Mouse (Mus musculus): ENCODE results near the gene Ctdsp1. TPM values are rescaled to one million over a fixed set of nuclear protein-coding genes. Genes with fewer than 3 reads are reported as not detected.

Ctdsp1 gene
- 242 and 273 TPM in 2 replicates for polyA plus RNA-seq (2012)

DNA sequence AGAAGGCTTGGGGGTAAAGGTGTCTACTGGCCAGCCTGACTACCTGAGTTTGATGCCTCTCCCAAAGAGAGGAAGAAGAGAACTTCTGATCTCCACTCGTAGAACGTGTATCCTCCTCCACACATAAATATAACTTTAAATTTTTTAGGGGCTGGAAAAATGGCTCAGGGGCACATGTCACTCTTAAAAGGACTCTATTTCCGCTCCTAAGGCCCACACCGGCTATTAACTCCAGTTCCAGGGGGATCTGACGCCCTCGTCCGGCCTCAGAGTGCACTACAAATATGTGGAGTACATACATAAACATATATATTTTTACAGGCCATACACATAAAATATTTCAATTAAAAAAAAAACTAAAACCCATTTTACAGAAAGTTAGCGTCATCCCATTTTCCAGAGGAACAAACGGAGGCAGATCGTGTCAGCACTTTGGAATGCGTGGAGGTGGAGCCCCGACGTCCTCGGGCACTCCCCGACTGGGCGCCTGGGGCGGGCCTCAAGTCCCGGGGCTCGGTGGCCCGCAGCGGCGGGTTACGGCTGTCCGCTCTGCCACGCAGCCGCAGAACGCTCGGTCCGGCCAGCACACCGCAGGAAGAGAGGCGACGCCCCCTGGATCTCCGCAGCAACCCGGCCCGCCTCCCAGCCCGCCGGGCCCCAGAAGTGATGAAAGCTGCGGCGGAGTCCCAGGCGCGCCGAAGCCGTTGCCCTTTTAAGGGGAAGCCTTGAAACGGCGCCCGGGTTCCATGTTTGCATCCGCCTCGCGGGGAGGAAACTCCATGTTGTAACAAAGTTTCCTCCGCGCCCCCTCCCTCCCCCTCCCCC lies at the start of gene Ctdsp1:
TSS of gene Ctdsp1 (plus strand) at position 586 of the 825 bp plus-strand sequence.

DNA sequence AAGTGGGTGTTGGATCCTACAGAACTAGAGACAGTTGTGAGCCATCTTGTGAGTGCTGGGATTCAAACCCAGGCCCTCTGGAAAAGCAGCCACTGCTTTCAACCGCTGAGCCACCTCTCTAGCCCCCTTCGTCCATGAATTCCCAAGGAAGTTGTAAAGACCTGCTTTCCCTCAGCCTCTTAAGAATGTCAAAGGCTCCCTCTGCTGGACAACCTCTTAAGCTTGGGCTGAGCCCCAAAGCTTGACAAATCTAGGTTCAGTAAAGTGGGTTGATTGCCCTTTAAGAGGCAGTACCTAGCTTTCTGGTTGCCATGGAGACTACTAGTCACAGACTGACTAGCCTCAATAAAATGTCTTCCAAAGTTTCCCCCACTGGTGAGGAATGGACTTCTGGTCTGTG lies 29.5 kb upstream of the Ctdsp1 start, which contains the start of gene Catip:
TSS of gene Catip (plus strand) at position 297 of the 400 bp plus-strand sequence.

DNA sequence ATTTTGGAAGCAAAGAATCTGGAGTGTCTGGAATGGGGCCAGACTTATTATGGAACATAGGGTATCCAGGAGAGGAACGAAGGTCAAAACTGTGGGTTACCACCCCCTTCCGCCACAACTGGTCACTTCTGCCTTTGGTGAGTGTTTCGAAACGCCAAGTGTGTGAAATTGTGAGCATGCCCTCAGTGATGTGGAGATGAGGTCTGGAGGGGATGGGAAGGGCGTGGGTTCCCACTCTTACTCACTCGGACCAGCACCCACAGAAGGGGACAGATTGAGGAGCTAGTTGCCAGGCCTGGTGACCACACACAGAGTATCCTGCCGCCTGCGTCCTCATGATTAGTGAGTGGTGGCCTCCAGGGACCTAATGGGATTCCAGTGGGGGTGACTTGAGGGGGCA lies 16.3 kb upstream of the Ctdsp1 start, which contains the start of gene Slc11a1:
TSS of gene Slc11a1 (plus strand) at position 216 of the 400 bp plus-strand sequence.

DNA sequence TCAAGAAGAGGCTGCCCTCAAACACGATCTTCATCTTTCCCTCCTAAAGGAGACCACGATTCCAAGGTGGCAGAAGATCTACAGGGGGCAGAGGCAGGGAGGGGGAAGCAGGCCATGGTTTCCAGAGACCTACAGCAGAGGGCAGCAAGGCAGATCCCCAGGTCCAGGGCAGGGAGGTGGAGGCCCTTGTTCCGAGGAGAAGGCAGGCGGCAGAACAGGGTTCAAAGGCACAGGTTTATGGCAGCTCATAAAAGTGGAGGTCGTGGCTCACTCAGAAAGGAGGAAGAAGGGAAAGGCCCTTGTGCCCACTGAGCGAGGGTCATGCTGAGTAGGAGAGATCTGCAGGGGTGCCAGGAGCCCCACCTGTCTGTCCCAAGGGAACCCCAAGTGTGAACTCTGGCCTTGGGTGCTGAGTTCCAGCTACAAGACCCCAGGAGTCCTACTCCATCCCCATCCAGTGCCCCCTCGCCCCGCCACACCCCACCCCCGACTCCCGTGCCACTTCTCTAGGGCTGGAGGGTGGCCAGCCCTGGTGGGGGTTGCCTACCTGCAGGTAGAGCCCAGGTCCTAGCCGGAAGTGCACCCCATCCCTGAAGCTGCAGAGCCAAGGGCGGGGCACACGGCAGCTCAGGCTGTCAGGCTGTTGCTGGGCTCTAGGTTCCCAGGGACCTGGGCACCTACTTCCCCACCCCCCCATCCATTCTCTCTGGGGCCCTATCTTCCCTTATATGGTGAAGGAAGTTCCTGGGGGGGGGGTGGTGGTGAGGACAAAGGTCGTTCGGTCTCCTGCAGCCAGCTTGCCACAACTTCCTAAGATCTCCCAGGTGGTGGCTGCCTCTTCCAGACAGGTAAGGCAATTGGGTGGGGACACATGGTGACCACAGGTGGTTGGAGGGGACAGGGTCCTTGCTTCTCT lies 17.5 kb downstream of the Ctdsp1 start, which contains the start of gene Vil1:
TSS of gene Vil1 (plus strand) at position 788 of the 916 bp plus-strand sequence.

Other genes starting within 250 kb of the Ctdsp1 start
- gene Cxcr2, start 237.5 kb upstream of the Ctdsp1 start, polyA plus RNA-seq (2012): 0.50 and 1.6 TPM in 2 replicates
- not detected in 2 replicates for gene Cxcr1, start 196.9 kb upstream of the Ctdsp1 start, polyA plus RNA-seq (2012)
- gene Arpc2, start 155.4 kb upstream of the Ctdsp1 start, polyA plus RNA-seq (2012): 679 and 751 TPM in 2 replicates
- gene Gpbar1, start 113.0 kb upstream of the Ctdsp1 start, polyA plus RNA-seq (2012): 0.73 and 0.81 TPM in 2 replicates
- 300 and 370 TPM in 2 replicates for gene Aamp, start 106.8 kb upstream of the Ctdsp1 start, polyA plus RNA-seq (2012)
- gene Pnkd, start 106.6 kb upstream of the Ctdsp1 start, polyA plus RNA-seq (2012): 94.1 and 97.9 TPM in 2 replicates
- gene Tmbim1, start 85.9 kb upstream of the Ctdsp1 start, polyA plus RNA-seq (2012): 198 and 265 TPM in 2 replicates
- 0.04 TPM in 1 of 2 replicates, not detected in the other for gene Catip, start 29.4 kb upstream of the Ctdsp1 start, polyA plus RNA-seq (2012)
- gene Slc11a1, start 16.3 kb upstream of the Ctdsp1 start, polyA plus RNA-seq (2012): 1.4 and 6.6 TPM in 2 replicates
- 0.05 TPM in 1 of 2 replicates, not detected in the other for gene Vil1, start 17.9 kb downstream of the Ctdsp1 start, polyA plus RNA-seq (2012)
- gene Cnot9, start 114.5 kb downstream of the Ctdsp1 start, polyA plus RNA-seq (2012): 14.6 and 14.8 TPM in 2 replicates
- not detected in 2 replicates for gene Plcd4, start 151.4 kb downstream of the Ctdsp1 start, polyA plus RNA-seq (2012)
- 2.0 and 2.9 TPM in 2 replicates for gene Usp37, start 152.8 kb downstream of the Ctdsp1 start, polyA plus RNA-seq (2012)
- 12.2 and 16.2 TPM in 2 replicates for gene Zfp142, start 196.7 kb downstream of the Ctdsp1 start, polyA plus RNA-seq (2012)
- gene Bcs1l, start 196.8 kb downstream of the Ctdsp1 start, polyA plus RNA-seq (2012): 3.9 and 4.0 TPM in 2 replicates
- gene Rnf25, start 209.9 kb downstream of the Ctdsp1 start, polyA plus RNA-seq (2012): 10.2 and 12.5 TPM in 2 replicates
- gene Stk36, start 209.9 kb downstream of the Ctdsp1 start, polyA plus RNA-seq (2012): 0.04 and 0.17 TPM in 2 replicates